Mouse (Mus musculus) ovary, postnatal 10 days (tissue): Measurements from ENCODE around the gene Uap1l1.
"Not testable (repeated sequence)": the region's sequence is repeated elsewhere in the genome, so short reads cannot be mapped to it uniquely, and the experiment has no call there.

Source experiments
- DNase-seq: peaks from one replicate; pipeline ENCODE4 v3.0.0; 2022; ENCODE audit warnings: low spot score

Gene Uap1l1

DNA sequence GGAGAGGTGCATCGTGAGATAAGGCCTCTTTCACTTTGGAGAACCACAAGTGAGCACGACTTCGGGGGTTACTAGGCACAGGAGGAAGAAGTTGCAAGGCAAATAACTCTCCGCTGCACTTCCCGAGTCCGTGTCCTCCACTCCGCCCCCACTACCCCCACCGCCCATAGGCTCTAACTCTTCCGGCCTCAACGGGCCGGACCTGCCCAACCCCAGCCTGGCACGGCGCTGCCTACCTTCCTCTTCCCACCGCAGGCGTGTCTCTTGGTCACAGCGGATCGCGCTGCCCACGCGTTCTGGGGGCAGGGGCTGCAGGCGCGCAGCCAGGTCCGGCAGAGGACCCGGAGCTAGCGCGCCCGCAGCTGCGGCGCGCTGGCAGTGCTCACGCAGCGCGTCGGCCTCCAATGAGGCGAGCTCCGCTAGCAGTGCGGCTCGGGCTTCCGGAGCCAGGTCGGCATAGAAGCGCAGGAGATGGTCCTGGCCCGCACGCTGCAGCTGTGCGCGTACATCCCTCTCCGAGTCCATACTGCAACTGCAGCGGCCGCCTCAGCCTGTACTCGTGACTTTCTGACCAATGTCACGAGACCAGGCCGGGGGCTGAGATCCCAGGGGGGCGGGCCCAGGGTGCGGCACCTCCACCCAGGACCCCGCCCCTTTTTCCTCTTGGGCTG is at the start of gene Uap1l1:
TSS of gene Uap1l1 (minus strand) at position 592 of the 671 bp plus-strand sequence.
- peak; percentile 62 for DNase-seq

DNA sequence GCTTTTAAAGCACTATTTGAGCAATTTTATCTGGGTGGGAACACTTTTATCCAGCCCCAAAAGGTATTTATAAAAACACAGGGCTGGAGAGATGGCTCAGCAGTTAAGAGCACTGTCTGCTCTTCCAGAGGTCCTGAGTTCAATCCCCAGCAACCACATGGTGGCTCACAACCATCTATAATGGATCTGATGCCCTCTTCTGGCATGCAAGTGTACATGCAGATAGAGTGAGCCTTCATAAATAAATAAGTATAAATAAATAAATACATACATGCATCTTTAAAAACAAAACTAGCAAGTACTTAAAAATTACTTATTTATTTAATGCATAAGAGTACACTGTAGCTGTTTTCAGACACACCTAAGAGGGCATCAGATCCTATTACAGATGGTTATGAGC is 48.0 kb upstream of the Uap1l1 start:
- DNase-seq = not testable (repeated sequence)

DNA sequence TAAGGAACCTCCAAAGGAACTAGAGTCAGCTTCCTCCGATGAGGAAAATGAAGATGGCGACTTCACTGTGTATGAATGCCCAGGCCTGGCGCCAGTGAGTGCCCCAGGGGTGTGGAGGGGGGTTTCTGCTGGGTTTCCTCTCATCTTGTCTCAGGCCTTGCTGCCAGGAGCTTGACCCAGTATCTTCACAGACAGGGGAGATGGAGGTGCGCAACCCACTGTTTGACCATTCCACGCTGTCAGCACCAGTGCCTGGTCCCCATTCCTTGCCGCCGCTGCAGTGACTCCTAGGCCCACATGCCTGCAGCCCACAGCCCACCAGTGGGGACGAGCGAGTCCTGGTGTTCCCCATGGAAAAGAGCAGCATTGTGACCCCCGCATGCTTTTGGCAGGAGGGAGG is 43.4 kb upstream of the Uap1l1 start:
- no peak for DNase-seq

DNA sequence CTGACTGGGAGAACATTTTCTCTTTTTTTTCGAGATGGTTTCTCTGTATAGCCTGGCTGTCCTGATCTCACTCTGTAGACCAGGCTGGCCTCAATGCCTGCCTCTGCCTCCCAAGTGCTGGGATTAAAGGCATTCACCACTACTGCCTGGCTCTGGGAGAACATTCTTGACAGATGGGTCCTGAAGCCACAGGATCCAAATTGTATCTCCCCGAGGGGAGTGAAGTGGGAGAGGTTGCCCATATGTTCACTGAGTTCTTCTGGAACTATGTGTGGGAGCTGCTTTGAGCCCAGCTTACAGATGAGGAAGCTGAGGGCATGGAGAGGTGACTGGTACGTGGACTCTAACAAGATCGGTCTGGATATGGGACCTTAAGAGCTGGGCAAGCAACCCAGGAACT is 38.5 kb upstream of the Uap1l1 start:
- no peak for DNase-seq

DNA sequence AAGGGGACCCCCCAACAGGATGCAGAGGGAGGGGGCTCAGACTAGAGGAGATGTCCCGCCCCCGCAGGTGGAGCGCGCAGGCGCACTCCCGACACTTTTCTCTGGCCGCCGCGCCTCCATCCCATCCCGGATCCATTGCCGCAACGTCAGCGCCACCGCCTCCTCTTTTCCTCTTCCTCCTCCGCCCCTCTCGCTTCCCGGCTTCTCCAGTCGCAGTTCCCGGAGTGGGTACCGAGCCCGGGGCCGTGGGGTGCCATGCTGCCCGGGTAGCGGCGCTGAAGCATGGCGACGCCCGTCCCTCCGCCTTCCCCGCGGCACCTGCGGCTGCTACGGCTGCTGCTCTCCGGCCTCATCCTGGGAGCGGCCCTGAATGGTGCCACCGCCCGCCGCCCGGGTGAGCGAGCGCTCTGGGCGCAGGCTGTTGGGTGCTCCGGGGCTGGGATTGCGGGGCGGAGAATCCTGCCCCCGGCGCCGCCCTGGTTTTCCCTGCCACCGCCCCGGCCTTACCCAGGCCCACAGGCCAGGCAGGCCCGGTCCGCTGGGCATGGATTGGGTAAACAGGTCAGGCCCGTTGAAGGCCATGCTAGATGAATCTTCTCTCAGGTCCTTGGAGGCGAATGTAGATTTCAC is 37.6 kb upstream of the Uap1l1 start:
- peak; percentile 32 for DNase-seq

DNA sequence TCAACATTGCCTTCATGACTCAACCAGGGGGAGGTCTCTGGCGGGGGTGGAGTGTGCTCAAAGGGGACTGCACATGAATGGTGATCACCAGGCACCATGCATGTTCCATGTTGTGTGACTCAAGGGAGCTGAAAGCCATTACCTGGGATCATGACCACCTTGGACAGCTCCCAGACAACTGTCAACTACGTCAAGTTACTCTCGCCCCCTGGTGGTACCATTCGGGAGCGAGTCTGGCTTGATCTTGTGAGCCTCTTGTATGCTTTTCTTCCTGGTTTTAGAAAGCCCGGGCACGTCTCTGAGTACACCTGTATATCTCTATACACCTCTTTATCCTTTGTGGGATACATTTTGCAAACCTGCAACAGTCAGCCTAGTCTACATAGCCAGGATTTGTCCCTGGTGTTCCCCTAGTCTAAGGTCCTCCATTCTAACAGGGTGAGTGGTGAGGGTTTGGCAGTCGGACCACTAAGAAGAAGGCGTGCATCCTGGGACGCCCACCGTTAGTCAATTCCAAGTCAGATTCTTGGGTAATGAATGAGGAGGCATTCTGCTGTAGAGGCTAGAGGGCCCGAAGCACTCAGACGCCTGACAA is 37.0 kb upstream of the Uap1l1 start:
- DNase-seq = peak; percentile 46

DNA sequence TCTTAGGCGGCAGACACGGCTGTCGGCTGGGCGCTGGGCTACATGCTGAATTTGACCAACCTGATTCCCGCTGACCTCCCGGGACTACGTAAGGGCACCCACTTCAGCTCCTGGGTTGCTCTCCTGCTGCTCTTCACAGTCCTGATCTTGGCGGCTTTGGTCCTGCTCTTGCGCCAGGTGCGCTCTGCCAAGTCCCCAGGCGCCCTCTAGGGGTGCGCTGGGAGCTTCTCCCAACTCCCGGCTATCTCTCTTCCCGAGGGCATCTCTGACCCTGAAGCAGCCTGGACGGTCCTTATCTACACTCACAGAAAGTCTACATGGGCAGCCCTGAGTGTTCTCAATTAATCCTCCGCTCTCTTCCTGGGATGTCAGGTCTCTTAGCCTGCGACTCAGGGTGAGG is 35.3 kb upstream of the Uap1l1 start:
- no peak for DNase-seq

DNA sequence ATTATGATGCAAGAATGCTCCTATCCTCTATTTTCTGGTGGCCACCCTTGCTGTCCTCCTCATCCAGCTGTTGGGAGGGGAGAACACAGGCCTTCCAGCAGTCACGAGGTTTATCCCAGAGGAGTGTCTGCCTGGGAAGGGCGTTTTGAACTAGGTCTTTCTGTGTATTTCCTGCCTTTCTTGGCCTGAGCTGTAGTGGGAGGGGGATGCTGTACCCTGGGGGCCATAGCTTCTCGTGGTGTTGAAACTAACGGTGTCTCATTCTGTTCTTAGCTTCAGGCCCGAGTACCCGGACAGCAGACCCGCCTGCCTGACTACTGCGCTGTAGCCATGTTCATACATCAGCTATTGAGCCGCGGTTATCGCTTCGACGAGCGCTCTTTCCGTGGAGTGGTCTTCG is 34.8 kb upstream of the Uap1l1 start:
- no peak for DNase-seq

DNA sequence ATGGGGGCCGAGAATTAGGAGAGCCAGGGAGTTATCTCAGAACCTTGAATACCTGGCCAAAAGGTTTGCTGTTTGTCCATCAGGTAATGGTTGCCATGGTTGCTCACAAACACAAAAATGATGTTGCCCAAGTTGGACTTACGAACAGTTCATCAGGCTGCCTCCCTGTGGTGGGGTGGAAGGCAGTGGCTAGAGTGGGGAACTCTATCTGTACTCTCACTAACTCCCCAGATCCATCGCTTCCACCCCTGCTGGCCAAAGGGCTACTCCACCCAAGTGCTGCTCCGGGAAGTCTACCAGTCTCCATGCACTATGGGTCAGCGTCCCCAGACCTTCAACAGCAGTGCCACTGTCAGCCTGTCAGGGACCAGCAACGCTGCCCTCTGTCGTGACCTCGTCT is 33.6 kb upstream of the Uap1l1 start, which contains the start of gene Npdc1:
TSS of gene Npdc1 (plus strand) at position 301 of the 400 bp plus-strand sequence.
- no peak for DNase-seq

DNA sequence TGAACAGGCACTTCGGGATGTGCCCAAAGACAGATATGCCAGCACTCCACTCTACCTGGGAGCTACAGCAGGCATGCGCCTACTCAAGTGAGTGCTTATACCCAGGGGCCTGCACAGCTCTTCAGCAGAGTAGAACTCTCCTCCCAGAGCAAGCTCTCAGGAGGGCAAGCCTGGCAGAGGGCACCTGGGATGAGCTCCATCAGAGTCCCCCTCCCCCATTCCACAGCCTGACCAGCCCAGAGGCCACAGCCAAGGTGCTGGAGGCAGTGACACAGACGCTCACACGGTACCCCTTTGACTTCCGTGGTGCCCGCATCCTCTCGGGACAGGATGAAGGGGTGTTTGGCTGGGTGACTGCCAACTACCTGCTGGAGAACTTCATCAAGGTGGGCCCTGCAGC is 32.6 kb upstream of the Uap1l1 start:
- no peak for DNase-seq

DNA sequence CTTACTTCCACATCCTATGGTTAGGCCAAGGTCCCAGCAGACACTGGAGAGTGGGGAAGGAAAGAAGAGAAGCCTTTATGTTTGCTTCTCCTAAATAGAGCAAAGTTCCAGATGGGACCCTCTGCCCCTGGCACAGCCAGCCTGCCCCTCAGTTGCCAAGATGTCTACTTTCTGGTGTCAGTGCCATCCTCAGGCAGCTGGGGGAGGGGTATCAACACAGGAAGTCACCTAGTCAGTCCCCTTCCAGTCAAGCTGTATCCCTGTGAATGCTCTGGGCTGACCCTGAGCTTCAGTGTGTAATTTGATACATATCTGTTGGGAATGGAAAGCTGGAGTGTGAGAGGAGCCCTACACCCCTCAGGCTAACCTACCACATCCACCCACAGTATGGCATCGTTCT is 31.5 kb upstream of the Uap1l1 start:
- DNase-seq = no peak

DNA sequence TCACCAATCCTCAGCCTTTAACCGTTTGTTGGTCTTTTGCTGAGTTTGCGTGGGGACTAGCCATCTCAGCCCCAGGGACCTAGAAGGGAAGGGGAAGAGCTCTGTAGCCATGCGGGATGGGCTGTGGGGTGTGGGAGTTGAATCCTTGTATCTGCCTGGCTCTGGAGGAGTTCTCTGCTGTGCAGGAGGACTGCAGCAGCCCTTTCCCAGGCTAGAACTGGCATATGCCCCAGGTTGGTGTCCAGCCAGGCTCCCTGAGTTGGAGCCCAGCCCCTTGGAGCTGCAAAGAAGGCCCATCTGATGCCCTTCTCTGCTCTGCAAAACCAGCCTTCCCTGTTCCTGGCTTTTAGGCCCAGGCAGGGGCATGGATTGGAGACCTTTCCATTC is 31.1 kb upstream of the Uap1l1 start:
- DNase-seq = no peak

DNA sequence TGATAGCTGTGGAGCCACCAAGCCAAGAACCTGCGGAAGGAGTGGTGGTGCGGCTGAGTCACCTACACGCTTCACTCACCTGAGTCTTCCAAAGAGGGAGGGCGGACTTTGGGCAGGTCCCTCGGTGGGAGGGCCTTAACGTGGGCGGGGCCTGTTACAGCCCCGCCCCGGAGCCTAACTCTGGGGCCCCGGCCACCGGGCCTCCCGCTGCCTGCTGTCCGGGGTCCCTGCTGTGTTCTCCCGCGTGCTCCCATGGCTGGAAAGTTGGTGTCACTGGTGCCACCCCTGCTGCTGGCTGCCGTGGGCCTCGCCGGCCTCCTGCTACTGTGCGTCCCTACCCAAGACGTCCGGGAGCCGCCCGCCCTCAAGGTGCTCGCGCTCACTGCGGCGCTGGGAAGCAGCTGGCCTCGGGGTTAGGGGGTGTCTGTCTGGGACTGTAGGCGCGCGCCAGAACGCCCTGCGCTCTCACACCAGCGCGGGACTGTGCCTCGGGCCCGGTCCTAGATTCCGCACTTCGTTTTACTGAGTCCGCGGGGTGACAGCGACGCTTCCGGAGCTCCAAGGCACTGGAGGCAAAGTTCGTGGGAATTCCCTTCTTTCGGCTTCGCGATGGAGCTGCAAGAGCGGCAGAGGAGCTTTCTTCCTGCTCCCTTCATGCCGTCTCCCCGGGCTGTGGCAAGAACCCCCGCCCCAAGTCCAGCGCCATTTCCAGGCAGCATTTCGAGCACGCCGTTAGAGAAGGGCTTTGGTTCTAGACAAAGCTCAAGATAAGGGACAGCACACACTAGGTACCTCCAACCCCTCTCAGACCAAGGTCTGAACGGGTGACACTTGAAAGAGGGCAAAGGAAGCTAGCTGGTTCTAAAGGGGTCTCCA is 30.5 kb upstream of the Uap1l1 start, which contains the start of gene Entpd2:
TSS of gene Entpd2 (plus strand) at position 154 of the 876 bp plus-strand sequence.
- DNase-seq = no peak

DNA sequence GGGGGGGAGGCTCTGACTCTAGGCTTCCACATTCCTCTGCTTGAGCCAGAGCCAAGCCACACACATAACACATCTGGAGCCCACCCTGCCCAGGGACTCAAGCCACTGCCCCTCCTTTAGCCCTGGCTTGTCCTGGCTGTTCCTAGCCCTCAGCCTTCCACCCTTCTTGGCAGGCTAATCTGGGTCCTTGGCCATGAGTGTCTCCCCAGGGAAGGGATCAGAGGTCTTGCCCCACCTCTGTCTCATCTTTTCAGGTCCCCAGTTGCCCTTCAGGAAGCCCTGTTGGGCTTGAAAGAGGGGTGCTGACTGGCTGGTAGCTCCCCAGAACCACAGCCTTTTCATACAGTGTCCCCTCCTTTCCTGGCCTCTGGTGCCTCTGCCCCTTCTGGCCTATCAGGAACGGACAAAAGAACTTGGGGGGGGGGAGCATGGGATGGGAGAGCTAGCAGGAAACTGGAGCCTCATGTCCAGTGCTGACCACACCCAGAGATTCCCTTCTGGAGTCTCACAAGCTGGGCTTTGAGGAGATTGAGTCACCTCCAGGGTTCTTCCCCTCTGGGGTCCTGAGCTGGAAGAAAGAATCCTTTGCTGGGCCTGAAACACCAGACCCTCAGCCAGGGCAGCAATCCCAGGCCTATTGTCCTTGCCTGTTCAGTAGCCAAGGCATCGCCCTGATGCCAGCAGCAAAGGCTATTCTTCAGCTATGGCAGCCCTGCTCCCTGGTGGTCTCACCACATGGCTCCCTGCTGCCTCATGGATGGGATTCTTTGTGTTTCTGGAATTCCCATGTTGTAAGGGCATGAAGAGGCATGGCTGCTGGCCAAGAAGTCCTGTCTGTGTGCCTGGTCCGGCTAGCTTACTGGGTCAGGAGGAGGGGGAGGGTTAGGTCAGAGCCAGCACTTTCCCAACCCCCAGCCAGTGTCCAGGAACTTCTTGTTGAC is 29.1 kb upstream of the Uap1l1 start:
- DNase-seq = no peak

DNA sequence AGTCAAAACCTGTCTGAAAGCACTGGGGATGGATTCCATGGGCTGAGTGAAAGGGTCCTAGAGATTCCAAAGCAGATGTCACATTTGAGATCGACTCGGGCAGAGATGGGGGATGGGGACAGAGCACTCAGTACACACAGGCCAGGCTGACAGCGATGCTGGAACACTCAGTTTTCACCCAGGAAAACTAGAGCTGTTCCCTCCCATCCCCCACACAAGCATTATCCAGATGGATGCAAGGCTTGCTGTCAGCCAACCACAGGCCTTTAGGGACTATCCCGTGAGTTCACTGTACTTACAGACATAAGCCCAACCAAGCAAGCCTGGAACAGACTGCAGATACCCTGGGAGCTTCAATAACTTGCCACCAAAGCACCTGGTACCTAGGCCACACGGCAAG is 25.8 kb upstream of the Uap1l1 start:
- no peak for DNase-seq

DNA sequence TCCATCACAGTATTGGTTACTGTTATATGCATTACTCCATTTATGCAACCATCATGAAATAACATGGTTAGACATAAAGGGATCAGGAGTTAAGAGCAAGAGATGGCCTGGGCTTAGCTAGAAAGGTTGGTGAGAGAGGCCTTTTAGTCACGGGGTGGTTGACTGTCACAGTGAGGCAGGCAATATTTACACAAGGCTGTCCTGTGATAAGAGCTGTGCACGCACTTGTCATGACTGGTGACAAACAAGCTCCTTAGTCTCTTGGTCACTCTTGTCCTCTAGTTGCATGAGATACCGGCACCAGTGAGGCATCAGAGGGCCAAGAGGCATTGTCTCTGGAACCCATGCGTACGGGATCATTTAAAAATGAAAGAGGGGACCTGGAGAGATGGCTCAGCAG is 19.0 kb upstream of the Uap1l1 start:
- no peak for DNase-seq

DNA sequence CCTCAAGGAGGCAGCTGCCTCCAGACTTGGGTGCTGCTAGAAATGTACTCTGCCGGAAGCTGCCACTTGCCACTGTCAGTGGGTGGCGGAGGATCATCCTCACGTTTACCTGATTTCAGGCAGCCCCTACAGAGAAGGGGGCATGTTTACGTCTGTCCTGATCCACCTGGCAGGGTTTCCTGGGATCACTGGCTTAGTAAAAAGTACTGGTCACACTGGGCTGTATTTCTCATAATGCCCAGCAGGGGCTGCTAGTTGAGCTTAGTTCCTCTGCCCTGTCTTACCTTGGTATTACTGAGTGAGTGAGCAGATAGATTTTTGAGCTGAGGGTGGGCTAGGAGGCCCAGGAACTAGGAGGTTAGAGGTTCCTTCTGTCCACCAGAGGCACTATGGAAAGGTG is 11.1 kb upstream of the Uap1l1 start:
- no peak for DNase-seq

DNA sequence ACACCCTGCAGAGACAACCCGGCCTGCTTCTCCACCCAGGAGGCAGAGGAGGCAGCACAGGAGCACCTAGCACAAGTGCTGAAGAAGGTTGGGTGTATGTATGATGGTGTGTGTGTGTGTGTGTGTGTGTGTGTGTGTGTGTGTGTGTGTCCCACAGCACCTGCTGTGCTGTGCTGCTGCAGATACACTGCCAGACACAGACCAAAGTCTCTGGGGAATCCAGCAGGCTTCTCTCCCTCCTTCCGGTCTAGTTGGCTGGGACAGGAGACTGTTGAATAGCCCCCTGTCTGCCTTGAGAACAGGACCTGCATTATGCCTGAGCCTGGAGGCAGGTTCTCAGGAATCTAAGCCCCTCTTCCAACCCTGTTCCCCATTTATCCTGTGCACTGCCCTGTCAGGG is 7.9 kb upstream of the Uap1l1 start:
- no peak for DNase-seq

DNA sequence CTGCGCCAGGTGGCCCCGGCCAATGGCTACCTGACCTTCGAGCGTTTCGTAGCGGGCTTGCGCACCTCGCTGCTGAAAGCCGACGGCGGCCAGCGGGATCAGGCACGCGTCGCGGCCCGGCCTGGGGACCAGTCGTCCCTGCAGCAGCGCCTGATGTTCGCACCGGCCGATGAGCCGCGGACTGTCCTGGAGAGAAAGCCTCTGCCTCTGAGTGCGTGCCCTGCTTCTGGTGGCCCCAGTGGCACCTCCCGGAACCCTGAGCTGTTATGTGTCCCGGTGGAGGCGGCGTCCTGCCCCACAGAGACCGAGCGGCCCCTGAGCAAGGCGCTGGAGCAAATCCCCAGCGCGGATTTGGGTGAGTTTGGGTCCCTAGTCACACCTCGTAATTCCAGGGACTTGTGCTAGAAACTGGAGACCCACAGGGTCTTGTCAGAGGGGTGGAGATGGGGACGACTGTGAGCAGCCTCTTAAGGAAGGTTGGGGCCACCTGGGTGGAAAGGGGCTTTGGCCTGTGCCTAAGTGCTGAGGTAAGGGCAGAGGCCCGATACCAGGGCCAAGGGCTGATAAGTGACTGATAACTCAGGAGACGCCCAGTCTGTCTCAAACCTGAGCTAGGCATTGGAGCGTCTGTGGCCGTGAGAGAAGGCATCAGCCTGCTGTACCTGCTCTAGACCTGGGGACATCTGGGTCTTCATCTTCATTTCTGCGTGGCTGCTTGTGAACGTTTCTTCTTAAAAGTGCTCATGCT is 7.3 kb upstream of the Uap1l1 start:
- DNase-seq = no peak

DNA sequence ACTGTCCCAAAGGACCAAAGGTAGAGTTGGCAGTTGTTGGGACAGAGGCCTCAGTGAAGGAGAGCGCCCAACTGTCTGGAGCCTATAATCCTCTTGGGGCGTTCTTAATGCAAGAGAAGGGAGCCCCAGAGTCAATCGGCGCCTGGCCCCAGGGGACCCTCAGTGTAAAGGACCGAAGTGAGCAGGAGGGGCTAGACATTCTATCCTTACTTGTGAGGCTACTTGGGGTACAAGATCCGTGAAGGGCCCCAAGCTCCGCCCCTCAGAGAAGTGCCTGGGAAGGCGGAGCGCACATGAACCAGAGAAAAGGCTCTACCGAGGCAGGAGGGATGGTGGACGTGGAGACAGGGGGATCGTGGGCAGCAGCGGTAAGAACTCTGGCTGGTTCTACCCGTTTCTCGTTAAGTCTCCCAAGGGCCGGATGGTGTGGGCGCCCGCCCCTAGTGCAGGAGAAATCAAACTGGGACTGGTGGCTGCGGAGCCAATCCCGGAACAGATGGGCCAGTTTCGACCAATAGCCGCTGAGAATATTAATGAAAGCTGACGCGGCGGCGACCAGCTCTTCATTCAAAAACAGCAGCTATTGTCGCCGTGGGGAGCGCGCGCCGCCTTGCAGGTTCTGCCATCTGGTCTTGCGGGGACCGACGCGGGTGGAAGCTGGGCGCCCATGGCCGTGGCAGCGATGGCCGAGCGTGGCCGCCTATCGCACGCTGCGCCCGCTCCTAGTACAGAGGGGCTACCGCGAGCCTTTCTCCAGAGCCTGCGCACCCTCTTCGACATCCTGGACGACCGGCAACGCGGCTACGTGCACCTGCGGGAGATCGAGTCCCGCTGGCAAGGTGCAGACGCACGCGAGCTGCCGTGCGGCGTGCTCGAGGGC is 6.5 kb upstream of the Uap1l1 start, which contains the start of gene Sapcd2:
TSS of gene Sapcd2 (plus strand) at position 558 of the 880 bp plus-strand sequence.
- DNase-seq = peak; percentile 56
